Mouse (Mus musculus): ENCODE data around the gene Slc12a9.

The Slc12a9 gene

GRCm38 (mm10) chr5:137333512-137334174, at the start of gene Slc12a9:
Slc12a9 (minus strand) TSS chr5:137333597.
- peak; percentile 82 for DNase-seq (ENCODE audit: low read depth, low spot score)

- no peak for DNase-seq (ENCODE audit: low read depth, low spot score)
Observed at GRCm38 (mm10) chr5:137381152-137381551, 47.8 kb upstream of the Slc12a9 start.

- DNase-seq (ENCODE audit: low read depth, low spot score): no peak
Observed at GRCm38 (mm10) chr5:137377603-137378002, 44.2 kb upstream of the Slc12a9 start.

GRCm38 (mm10) chr5:137377176-137377575, 43.8 kb upstream of the Slc12a9 start:
- DNase-seq (ENCODE audit: low read depth, low spot score): no peak

- no peak for DNase-seq (ENCODE audit: low read depth, low spot score)
Observed at GRCm38 (mm10) chr5:137376722-137377121, 43.3 kb upstream of the Slc12a9 start.

- DNase-seq (ENCODE audit: low read depth, low spot score): no peak
Observed at GRCm38 (mm10) chr5:137376198-137376597, 42.8 kb upstream of the Slc12a9 start.

- DNase-seq (ENCODE audit: low read depth, low spot score): no peak
Observed at GRCm38 (mm10) chr5:137375627-137376026, 42.2 kb upstream of the Slc12a9 start.

- no peak for DNase-seq (ENCODE audit: low read depth, low spot score)
Observed at GRCm38 (mm10) chr5:137374521-137375080, 41.2 kb upstream of the Slc12a9 start.

GRCm38 (mm10) chr5:137373371-137373950, 40.1 kb upstream of the Slc12a9 start:
- no peak for DNase-seq (ENCODE audit: low read depth, low spot score)

- no peak for DNase-seq (ENCODE audit: low read depth, low spot score)
Observed at GRCm38 (mm10) chr5:137369665-137370064, 36.3 kb upstream of the Slc12a9 start.

GRCm38 (mm10) chr5:137358382-137358781, 25.0 kb upstream of the Slc12a9 start:
- no peak for DNase-seq (ENCODE audit: low read depth, low spot score)

GRCm38 (mm10) chr5:137354091-137354490, 20.7 kb upstream of the Slc12a9 start:
- DNase-seq (ENCODE audit: low read depth, low spot score): no peak

- no peak for DNase-seq (ENCODE audit: low read depth, low spot score)
Observed at GRCm38 (mm10) chr5:137352011-137352975, 18.9 kb upstream of the Slc12a9 start.

- no peak for DNase-seq (ENCODE audit: low read depth, low spot score)
Observed at GRCm38 (mm10) chr5:137351394-137351793, 18.0 kb upstream of the Slc12a9 start.

- no peak for DNase-seq (ENCODE audit: low read depth, low spot score)
Observed at GRCm38 (mm10) chr5:137351058-137351380, 17.6 kb upstream of the Slc12a9 start.

- no peak for DNase-seq (ENCODE audit: low read depth, low spot score)
Observed at GRCm38 (mm10) chr5:137350205-137351057, 17.0 kb upstream of the Slc12a9 start.

GRCm38 (mm10) chr5:137349384-137350204, 16.2 kb upstream of the Slc12a9 start, which contains the start of gene Ephb4:
Ephb4 (plus strand) TSS chr5:137350109.
- DNase-seq (ENCODE audit: low read depth, low spot score): no peak

- DNase-seq (ENCODE audit: low read depth, low spot score): no peak
Observed at GRCm38 (mm10) chr5:137348482-137349383, 15.3 kb upstream of the Slc12a9 start.

- no peak for DNase-seq (ENCODE audit: low read depth, low spot score)
Observed at GRCm38 (mm10) chr5:137347856-137348255, 14.5 kb upstream of the Slc12a9 start.

All from brain, embryonic 18.5 days (tissue).